In the genomic region with DNA sequence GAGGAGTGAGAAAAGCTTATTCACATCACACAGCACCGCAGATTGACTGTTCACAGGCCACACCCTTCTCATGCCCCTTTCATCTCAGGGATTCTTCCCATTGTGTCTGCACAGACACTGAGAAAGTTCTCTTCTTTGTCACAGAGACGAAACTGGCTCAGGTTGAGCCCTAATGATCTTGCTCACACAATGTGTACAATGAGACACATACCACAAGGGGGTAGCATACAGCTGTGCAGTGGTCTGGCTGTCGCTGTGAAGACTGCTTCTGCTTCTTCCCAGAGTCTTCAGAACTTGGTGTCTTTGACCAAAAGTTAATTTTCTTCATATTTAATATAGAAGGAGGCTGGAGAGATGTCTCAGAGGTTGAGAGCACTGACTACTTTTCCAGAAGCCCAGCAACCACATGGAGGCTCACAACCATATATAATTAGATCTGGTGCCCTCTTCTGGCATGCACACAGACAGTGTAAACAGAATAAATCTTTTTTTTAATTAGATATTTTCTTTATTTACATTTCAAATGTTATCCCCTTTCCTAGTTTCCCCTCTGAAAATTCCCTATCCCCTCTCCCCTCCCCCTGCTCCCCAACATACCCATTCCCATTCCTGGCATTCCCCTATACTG, we compare ENCODE assay signal across 9 mouse cellular contexts. TPM values are rescaled to one million over a fixed set of nuclear protein-coding genes. Genes with fewer than 3 reads are reported as not detected.
DNase-seq lines count a peak whose midpoint lies in the region; ATAC-seq and TF ChIP-seq lines count a peak whose summit lies in the region.
"Had no signal": no experiment of that assay in that cellular context is flagged by ENCODE, and none has a peak within 500 bp of the region (broad histone marks: within the 10 kb centered on the region; RNA-seq: fewer than 3 reads in every experiment).

No protein-coding gene starts in this region.

- no peak for ATAC-seq in intestine, embryonic 16.5 days

- no peak for TF ChIP-seq POLR2A in embryonic fibroblast, embryonic 13.5 days (IDR thresholded peaks at IDR 0.05; ENCODE audit: low read depth, low read length)

- intact Hi-C loops in left cerebral cortex, postnatal 4 days (cut with DNase I): no loop called here

- DNase-seq in left cerebral cortex, adult 11 months (ENCODE audit: low spot score): peak; percentile 17
- no peak for DNase-seq in left cerebral cortex, postnatal 4 days
- DNase-seq in NIH3T3 (ENCODE audit: low read depth): peak; percentile 58
- DNase-seq in left cerebral cortex, adult 18-20 months (ENCODE audit: low spot score in 2 of 2): peak; percentile 11 to 25
- peak; percentile 36 to 37 for DNase-seq in right cerebral cortex, postnatal 10 days (ENCODE audit: low spot score in 2 of 2)
- no peak for DNase-seq in yolk sac, embryonic 10.5 days (ENCODE audit: low spot score)

- H3K36me3 ChIP-seq in intestine, embryonic 16.5 days (ENCODE audit: control insufficient read depth, insufficient read depth, low read length): no peaks in the 10 kb centered on the region
- H3K36me3 ChIP-seq: heart, embryonic 13.5 days had no signal

- H3K9ac ChIP-seq in intestine, embryonic 16.5 days (ENCODE audit: low read depth, low read length): no peak overlapping the region
- H3K9ac ChIP-seq: heart, embryonic 13.5 days had no signal

- H3K27me3 ChIP-seq in intestine, embryonic 16.5 days (replicated peaks; ENCODE audit: control insufficient read depth, insufficient read depth, low read length): no peaks in the 10 kb centered on the region
- H3K27me3 ChIP-seq: heart, embryonic 13.5 days had no signal

- H3K4me3 ChIP-seq in embryonic fibroblast, embryonic 13.5 days (ENCODE audit: insufficient read depth, low read length): no peak overlapping the region
- H3K4me3 ChIP-seq in intestine, embryonic 16.5 days (ENCODE audit: low read length): no peak overlapping the region
- H3K4me3 ChIP-seq: heart, embryonic 13.5 days had no signal

- TF ChIP-seq CTCF in embryonic fibroblast, embryonic 13.5 days (IDR thresholded peaks at IDR 0.05; ENCODE audit: borderline replicate concordance, insufficient read depth, low read length): peak; percentile 30; the same call in 1 of the 2 replicates

- WGBS in intestine, embryonic 16.5 days: 33% methylated on average over 3 of the region's 3 CpGs

- H3K4me1 ChIP-seq in embryonic fibroblast, embryonic 13.5 days (ENCODE audit: control insufficient read depth, insufficient read depth, low read length): no peaks in the 10 kb centered on the region
- H3K4me1 ChIP-seq in intestine, embryonic 16.5 days (ENCODE audit: control insufficient read depth, insufficient read depth, low read length): no peaks in the 10 kb centered on the region
- H3K4me1 ChIP-seq: heart, embryonic 13.5 days had no signal

- no peak overlapping the region for H3K4me2 ChIP-seq in intestine, embryonic 16.5 days (ENCODE audit: low read depth, low read length)
- H3K4me2 ChIP-seq: heart, embryonic 13.5 days had no signal

- no peak overlapping the region for H3K27ac ChIP-seq in embryonic fibroblast, embryonic 13.5 days (ENCODE audit: insufficient read depth, low read length)
- no peak overlapping the region for H3K27ac ChIP-seq in intestine, embryonic 16.5 days (ENCODE audit: low read length)
- H3K27ac ChIP-seq: heart, embryonic 13.5 days had no signal

- H3K9me3 ChIP-seq in intestine, embryonic 16.5 days (ENCODE audit: control insufficient read depth, low read length): no peaks in the 10 kb centered on the region
- H3K9me3 ChIP-seq: heart, embryonic 13.5 days had no signal

RNA-seq across cellular contexts. Expression of a gene that starts 36.1 kb away (rescaled TPM):
- 1 to 10 TPM; 1.9 to 2.1 TPM for total RNA-seq in left cerebral cortex, postnatal 4 days (2021)
- 0.65 TPM in 1 of 2 replicates, not detected in the other for polyA plus RNA-seq in embryonic fibroblast, embryonic 13.5 days (2011; ENCODE audit: insufficient read length, low read depth, missing spikeins)
- 1 to 10 TPM; 5.9 to 7.1 TPM for total RNA-seq in left cerebral cortex, adult 18-20 months (2021)
- polyA plus RNA-seq in intestine, embryonic 16.5 days (2015; fragmentation: Nextera tagmentation; extraction: Ambion mirVana): 2.9 and 3.5 TPM in 2 replicates

Comparison
In these comparisons a context has a peak if more than half of its experiments do, and no peak if none do; other contexts are left out.
1. DNase-seq: peak in left cerebral cortex, adult 11 months (single experiment), NIH3T3 (single experiment), left cerebral cortex, adult 18-20 months (2 of 2) and right cerebral cortex, postnatal 10 days (2 of 2); none in left cerebral cortex, postnatal 4 days (single experiment) and yolk sac, embryonic 10.5 days (single experiment).